Mouse (Mus musculus): ENCODE data around the gene Pgm2.

The Pgm2 gene

DNA sequence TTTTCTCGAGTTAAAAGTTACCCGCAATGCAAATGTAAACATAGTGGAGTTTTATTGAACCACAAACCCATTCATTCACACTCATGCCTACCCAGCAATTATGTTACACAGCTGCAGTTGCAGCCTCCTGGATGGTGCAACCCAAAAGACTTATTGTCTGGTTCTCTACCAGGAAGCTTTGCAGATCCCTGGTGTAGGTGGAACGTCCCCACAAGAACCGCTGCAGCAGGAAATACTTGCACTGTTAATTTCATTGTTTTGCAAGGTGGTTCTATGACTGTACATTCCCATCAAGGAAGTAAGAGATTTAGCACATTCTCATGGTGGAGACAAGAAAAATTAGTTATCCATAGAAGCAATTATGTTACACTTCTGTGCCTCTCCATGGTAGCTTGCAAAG, 15.4 kb upstream of the Pgm2 start:
- DNase-seq = no peak

DNA sequence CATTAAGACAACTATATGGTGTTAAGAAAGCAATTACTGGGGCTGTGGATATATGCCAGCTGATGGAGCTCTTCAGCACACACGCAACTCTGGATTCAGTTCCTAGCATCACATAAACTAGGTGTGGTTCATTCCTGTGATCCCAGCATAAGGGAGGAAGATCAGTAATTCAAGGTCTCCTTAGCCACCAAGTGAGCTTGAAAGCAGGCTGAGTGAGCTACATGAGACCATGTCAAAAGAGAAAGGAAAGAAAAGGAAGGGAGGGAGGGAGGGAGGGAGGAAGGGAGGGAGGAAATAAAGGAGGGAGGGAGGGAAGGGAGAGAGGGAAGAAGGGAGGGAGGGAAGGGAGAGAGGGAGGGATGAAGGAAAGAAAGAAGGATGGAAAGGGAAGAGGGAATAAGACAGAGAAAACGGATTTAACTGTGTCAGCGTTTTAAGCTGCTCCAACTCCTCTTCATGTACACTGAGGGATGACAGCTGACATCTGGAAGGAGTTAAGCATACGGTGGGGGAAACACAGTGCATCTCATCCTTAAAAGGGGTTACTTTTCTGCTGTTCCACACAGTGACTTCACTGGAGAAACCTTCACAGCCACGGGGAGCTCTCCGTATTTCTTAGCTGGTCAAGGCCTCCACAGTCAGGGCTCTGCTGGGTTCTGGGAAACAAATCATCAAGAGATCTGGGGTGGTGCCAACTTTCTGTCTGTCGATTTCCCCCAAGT, 13.8 kb upstream of the Pgm2 start:
- no peak for DNase-seq

DNA sequence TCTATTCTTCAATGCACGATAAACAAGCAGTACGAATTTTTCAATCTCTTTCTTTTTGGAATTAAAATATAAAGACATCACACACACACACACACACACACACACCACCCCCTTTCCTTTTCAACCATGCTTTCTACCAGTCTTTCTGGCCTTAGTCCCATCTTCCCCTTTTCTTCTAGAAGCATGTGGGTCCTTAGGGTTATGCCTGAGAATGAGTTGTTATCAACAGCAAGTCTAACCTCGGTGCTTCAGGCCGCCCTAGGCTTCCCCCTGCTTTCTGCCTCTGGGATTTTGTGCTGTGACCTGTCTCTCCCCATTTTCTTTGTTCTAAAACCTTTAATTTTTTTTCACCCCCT, 13.3 kb upstream of the Pgm2 start:
- DNase-seq = no peak

DNA sequence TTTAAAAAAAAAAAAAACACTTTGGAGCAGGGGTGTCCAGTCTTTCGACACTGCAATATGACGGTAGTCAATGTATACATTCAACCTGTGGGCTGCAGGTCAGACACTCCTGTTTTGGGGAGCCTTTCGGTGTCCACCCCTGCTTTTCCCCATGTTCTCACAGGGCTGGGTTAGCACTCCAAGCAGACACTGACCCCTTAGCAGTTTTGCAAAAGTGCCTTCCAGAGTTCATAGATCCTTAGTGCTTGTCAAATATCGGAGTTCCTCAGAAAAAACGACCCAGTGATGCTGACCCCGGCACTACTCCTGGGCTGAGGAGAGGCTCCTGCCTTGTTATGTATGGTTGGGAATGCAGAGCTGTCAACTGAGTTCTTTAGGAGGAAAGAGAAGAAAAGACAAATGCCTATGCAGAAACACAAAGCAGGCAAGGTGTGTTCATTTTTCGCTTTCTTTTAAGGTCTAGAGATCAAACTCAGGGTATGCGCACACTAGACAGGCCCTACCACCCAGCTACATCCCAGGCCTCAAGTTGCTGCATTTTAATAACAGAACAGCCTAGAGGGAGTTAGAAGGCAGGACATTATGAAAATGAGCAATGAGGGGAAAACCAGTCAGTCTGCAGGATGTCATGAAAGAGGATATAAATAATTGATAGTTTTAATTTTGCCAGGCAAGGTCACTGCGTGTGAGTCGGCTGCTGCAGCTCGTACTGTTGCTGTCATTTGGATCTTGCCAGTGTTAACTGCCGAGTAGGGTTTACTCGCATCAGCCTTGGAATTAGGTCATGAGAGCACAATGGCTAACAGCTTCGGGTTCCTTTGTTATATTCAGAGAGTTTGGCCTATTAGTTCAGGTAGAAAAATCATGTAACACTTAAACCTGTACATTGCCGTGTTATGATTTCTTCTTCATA, 9.0 kb upstream of the Pgm2 start:
- no peak for DNase-seq

DNA sequence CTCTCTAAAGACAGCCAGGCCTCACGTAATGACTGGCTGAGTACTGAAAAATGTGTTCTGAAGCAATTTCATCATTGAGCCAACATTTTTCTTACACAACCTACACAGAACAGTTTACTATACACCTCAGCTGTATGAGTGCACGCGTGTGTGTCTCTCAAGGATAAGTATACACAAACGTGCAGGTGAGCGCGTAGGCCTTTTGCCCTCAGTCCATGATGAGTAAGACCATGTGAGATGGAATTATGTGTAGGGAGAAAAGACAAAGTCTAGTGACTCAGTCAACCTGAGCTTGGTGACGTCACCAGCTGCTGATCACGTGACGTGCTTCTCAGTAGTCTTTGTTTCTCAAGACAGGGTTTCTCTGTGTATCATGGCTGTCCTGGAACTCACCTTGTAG, 7.3 kb upstream of the Pgm2 start:
- no peak for DNase-seq

DNA sequence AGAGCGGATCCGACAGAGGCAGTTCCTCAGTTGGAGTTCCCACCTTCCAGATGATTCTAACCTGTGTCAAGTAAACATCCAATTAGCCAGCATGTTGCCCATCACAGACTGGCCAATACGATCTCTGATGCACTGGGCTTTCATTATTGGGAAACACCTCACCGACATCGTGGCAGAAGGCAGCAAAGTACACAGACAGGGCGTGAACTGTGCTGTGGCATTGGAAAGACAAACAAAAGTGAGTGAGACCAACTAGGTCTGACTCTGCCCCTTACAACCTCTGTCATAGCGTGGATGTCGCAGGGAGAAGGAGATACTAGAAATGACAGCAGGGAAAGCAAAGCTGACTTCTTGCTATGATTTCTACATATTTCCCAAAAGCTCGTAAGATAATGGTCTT, 4.0 kb upstream of the Pgm2 start:
- DNase-seq = no peak

DNA sequence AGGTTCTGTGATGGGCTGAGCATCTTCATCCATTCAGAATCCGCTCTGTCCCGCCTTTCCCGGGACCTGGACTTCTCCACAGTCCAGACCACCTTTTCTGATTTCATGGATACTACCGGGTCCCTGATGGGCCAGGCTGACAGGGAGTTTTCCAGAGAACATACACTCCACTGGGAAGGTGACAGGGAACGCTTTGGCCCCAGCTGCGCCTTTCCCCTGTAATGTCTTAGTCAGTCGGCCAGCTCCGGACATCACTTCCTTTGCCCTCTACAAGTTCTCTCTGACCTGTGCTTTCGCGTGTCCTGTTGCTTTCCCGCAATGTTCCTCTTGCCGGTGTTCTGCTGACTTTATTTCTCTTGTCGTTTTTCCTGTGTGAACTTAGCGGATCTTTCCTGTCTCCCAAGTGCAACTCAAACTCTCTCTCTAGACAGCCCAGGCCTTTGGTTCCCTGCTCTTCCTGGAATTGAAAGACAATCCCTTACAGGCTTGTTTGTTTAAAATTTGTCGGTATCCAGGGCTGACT, 660 bp downstream of the Pgm2 start:
- peak; percentile 31 for DNase-seq

DNA sequence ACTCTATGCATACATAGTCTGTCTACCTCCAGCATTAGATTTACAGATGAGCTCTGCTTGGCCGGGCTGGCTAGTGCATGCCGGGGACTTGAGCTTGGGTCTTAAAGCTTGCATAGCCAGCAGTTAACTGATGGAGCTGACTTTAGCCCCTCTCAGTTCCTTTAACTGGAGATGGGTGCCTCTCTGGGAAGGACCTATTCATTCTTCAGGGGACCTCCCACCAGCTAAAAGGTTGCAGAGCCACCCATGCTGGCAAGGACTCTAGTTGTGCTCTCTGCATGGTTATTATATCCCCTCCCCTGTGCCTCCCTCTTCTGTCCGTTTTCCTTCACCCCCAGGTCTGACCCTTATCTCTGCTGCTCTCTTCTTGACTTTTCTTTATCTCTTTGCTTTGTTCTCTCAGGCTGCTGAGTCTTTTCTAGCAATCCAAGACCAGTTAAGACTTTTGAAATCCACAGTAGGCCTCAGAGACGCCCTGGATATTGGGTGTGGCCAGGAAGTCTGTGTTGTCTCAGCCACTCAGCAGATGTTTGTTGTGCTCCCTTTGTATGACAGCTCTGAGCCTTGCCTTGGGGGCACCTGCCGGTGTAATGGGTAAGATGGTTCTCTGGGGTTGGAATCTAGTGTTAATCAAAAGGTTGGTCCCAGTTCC, 2.7 kb downstream of the Pgm2 start:
- no peak for DNase-seq

DNA sequence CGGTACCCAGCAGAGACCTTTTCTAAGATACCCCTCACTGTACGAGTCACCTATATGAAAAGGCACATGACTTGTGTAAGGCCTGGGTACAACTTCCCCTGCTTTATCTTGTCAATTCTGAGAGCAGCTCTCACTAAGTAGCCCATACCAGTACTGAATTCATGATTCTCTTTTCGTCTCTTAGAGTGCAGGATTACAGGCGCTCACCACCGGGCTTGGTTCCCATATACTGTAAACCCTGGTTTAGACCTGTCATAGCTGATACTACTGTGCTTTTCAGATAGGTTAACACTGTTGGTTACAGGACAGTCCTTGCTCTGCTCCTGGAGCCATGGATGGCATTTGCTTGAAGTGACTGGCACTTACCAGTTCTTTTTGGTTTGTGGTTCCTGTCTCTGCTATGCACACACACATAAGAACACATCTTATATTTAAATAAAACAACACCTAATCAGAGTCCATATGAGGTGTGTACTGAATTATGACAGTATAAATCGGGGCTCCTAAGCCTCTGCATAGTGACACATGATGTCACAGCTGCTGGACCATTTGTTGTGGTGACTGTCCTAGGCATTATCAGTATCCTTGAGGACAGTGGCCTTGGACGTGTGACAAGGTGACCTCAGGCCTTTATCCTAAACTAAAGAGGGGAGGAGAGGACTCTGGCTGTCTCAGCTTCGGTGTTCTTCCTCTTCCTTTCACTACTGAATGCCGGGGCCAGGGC, 9.4 kb downstream of the Pgm2 start:
- DNase-seq = no peak

DNA sequence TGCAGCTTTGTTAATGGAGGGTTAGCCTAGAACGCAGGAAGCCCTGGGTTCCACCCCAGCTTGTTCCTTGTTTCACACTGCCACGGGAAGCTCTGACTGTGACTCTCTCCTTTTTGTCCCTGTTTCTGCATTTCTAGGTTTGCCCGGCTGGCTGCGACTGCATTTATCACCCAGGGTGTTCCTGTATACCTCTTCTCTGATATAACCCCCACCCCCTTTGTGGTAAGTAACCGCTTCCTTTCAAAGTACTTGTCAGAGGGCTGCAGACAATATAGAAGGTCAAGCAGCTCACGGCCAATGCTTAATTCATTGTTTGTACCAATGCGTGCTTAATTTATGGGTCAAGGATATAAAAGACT, 9.9 kb downstream of the Pgm2 start:
- DNase-seq = no peak

DNA sequence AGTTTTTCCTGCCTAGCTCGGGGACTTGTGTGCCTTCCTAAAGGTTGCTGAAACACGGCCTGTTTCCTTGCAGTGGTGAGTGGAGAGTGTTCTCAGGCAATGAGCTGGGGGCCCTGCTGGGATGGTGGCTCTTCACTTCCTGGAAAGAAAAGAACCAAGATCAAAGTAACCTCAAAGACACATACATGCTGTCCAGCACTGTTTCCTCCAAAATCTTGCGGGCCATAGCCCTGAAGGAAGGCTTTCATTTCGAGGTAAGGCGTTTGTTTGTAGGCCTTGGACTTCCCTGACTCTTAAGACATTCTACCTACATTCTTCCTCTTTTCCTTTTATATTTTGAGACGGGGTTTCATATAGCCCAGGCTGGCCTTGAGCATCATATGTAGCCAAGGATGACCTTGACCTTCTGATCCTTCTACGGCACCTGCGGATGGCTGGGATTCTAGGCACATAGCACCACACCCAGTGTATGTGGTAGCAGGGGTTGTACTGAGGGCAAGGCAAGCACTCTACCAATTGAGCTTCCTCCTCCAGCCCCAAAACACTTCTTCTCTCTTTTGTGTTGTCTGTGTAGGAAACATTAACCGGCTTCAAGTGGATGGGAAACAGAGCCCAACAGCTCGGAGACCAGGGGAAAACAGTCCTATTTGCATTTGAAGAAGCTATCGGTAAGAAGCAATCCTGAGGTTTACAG, 15.0 kb downstream of the Pgm2 start:
- no peak for DNase-seq

DNA sequence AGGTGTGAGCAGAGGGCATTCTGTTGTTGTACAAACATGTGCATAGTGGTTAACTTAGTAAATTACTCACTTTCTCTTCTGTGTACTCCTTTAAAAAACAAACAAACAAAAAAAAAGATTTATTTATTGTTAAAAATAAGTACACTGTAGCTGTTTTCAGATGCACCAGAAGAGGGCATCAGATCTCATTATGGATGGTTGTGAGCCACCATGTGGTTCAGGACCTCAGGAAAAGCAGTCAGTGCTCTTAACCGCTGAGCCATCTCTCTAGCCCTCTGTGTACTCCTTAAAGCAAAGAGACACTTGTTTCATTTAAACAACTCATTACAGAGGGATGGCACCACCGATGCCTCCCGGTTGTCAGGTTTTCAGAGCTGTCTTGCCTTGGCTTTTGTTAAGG, 16.5 kb downstream of the Pgm2 start:
- DNase-seq = peak; percentile 35

DNA sequence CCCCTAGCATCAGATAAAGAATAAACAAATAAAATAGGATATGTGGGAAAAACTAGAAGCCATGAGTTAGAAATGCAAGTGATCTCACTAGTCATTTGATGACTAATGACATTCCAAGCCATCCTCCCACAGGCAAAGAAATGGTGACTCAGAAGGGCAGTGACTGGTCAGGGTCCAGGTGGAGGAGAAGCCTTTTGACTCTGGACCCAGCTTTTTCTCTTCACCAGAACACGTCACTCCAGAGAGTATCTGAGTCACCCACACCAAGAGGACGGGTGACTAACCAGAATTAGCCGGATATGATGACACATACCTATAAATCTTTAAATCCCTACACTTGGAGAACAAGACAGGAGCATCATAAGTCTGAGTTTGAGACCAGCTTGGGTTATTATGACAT, 19.6 kb downstream of the Pgm2 start:
- DNase-seq = peak; percentile 54

DNA sequence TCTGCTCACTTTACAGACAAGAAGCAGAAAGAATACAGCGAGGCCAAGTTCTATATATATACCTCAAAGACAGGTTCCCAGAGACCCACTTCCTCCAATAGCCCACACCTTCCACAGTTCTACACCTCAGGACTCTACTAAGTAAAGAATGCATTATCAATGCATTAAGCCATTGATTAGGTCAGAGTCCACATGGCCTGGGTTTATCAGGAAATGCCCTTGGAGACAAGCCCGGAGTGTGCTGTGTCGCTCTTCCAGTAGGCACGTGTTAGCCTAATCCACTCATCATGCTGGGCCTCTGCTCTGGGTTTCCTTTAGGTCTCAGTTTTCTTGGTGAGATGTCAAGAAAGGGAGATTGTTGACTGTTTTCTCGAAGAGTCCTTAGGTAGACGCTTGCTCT, 21.5 kb downstream of the Pgm2 start:
- no peak for DNase-seq

DNA sequence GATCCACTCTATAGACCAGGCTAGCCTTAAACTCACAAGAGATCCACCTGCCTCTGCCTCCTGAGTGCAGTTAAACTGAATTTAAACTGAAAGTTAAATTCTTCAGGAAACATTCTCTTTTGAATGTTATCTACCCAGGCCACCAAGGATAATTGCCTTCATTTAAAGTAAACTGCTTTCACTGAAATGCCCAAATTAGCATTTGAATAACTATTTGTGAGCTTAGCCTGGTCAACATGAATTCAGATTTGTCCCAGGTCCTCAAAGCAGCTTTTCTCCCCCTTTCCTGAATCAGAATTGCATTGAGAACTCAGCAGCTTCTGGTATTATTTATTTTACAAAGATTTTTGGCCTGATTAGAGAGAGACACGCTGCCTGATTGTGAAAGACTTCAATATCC, 24.4 kb downstream of the Pgm2 start:
- no peak for DNase-seq

DNA sequence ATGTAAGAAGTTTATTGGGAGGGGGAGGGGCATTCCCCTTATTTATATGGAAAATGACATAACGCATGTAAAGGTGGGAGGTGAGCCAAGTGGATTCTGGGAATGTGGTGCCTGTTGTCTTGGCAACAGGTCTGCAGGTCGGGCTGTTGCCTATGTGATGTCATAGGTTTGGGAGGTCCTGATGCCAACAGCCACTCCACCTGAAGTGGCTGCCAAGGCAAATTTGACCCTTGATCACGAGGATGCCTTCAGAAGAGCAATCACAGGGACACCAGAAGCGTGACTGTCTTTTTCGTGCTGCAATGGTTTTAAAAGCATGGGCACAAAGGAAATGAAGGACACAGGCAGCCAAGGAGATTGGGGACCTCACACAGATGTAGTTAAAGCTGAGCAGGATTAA, 33.0 kb downstream of the Pgm2 start:
- peak; percentile 9 for DNase-seq

DNA sequence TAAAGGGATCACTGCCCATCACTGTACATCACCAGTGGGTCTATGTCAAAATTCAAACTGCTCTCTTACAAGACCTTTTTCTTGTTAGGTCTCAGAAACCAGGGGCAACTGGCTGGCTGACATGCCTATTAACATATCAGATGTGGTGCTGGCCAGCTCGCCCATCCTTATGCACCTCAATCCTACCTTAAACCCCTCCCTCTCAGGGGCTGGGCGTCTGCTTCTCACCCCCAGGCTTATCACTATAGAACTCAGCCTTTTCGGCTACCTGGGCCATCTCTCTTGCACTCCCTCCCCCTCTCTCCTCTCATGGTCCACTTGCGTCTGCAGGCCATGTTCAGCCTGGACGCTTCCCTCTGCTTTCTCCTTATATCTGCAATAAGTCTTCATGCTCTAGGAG, 38.8 kb downstream of the Pgm2 start:
- DNase-seq = no peak

DNA sequence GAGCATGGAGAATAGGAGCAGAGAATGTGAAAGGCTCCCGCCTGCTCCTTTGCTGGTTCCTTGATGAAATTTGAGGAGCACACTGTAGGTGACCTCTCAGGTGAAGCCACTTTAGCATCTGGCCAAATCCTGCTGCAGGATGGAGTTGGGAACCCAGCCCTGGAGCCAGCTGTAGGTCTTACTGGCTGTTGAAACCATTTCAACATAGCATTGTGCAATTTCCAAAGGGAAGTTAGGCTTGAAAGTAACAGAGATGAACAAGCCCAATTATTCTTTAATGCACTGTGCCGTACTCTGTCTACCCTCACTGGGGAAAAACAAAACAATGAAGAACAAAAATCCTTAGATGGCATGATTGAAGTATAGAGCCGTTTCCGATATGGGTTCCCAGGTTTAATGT, 41.2 kb downstream of the Pgm2 start:
- no peak for DNase-seq

DNA sequence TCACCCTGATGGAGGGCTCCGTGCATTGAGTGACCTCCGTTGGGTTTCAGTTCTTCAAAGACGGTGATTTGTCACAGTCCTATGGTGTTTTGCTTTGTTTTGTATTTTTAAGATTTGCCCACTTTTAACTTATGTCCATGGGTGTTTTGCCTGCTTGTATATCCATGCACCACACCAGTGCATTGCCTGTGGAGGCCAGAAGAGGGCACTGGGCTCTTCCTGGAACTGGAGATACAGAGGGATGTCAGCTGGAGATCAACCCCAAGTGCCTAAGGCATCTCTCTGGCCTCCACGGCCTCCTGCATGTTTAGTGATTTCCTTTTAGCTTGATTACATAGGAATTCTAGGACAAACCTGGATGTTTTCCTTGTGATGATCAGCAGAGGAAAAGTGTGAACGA, 43.6 kb downstream of the Pgm2 start:
- peak; percentile 39 for DNase-seq

DNA sequence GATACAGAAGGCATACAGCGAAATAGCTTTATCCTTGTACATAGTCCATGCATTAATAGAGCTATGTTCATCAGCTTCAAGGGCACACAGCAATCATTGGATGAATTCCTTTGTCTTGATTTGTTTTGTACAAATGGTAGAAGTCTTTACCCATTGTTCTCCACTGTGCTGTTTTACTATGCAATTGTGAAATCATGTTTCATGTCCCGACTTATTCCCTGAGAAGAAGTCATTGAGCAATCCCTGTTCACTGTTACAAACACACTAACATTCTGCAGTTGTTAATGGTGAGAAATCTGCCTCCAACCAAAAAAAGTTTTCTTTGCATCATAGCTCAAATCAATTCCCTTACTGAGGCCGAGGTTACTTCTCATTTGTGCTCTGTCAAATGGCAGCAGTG, 47.5 kb downstream of the Pgm2 start:
- DNase-seq = no peak

DNA sequence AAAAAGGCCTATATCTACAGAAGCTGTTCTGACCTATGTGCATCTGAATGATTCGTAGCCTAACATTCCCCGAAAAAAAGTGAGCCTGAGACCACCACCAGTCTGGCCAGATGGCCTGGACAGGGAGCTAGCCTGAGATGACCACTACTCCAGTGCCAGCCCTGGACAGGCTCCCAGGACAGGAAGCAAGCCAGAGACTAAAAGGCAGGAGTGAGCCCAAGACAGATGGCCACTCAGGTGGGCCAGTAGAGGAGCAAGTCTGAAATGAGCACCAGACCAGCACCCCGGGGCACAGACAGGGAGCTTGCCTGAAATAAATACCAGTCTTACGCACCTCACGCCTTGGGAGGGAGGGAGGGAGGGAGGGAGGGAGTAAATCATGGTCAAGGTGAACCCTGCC, 51.6 kb downstream of the Pgm2 start:
- no peak for DNase-seq

DNA sequence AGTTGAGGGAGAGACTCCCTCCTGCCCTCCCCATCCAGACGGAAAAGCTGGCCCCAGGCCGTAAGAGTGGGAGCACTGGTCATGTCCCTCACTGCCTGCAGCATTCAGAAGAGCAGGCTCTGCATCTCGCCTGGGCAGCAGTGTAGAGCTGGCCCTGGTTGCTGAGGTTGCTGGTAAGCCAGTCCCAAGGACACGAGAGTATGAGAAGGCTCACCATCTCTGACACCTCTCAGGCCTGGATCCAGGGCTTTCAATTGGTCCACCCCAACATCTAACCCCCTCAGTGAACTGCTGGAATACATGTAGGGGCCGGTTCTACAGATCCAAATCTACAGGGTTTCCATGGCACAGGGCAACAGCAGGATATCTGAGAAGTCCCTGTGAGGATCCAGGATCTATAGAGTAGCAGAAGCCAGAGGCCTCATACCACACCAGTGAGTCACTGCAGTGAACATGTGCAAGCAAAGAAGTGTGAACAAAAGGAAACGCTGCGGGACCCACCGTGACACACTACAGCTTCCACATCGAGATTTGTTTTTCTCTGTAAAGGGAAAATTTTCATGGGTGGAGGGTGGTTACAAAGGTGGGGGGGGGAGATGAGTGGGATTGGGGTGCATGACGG, 53.7 kb downstream of the Pgm2 start:
- DNase-seq = no peak
